Mouse (Mus musculus): Measurements from ENCODE around the gene Stpg4. TPM values are rescaled to one million over a fixed set of nuclear protein-coding genes. Genes with fewer than 3 reads are reported as not detected.

The Stpg4 gene
- polyA plus RNA-seq, 1 experiment: not detected

DNA sequence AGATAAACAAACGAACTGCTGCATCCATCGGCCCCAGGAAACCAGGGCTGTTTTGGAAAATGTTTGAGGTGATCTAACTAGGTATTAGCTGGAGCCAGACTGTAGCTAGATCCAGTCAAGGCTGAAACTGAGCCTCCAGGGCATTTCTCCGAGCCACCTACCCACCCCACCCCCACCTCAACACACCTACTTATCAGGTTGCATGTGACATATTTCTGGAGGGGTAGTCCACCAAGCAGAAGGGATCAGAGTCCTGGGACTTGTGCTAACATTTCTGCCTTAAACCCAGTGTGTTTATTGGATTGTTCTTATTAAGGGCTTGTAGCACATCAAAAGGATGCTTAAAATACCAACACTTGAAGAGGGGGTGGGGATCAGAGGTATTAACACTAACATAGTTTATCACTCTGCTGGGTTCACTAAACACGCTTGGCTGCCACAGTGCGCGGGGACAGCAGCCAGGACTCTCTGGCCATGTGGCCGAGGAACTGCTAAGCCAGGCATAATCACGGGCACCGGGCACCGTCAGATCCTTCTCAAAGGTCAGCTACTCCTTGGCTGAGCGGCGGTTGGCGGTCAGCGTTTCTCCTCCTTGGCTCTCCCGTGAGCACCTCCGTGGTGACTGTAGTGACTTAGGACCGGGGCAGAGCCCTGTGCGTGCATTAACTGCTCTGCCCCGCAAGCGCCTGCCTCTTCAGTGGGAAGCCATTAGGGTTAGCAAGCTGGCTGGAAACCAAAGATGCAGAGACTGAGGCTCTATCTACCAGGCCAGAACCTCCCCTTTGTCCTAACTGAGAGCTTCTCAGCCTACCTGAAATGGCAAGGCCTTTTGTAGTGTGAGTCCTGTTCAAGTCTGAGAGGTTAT, 76.1 kb downstream of the Stpg4 start:
- Histone ChIP-seq H3K4me3 (replicated peaks) (no peak overlapping the region), H3K36me3 (ENCODE audit: control insufficient read depth) (peaks cover 63% of the 10 kb centered on the region), H3K9me3 (ENCODE audit: control insufficient read depth, low read length) (no peaks in the 10 kb centered on the region), H3K27me3 (ENCODE audit: control insufficient read depth) (no peaks in the 10 kb centered on the region), H3K4me1 (ENCODE audit: control insufficient read depth) (peaks cover 4% of the 10 kb centered on the region; the same call in 1 of the 2 replicates)
- TF ChIP-seq GATA1 (IDR thresholded peaks at IDR 0.05; ENCODE audit: low read length): no peak
- TF ChIP-seq TAL1 (IDR thresholded peaks at IDR 0.05; ENCODE audit: low read length): no peak

DNA sequence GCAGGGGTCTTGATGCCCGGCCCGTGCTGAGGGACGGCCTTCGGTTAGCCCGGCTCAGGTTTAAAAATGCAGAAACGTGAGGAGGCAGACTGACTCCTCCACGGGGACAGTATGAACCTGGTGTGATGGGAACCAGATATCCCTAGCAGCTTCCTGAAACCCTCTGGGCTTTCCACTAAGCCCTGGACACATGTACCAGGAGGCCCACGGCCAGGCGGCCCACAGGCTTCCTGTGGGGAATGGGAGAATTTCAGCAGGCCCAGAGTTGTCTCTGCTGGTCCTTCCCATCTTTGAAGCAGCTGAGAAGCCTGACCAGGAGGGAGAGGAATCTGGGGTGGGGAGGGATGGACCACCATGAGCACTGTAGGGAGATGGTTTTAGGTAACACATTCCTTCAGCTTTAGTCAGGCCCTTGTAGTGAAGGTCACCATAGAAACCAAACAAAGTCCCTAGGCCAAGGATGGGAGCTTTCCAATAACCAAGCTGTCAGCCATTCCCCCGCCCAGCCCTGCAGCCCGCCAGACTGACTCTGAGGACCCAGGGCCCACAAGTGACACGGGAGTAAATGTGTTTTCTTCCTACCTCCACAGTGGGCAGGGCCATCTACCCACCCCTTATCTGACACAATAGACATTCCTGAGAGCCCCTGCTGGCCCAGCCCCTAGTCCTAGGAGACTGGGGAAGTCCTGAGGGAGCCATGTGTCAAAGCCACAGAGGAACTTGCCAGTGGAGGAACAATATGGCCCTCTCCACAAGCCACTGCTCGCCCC, 76.9 kb downstream of the Stpg4 start:
- Histone ChIP-seq H3K4me3 (replicated peaks) (no peak overlapping the region), H3K27me3 (ENCODE audit: control insufficient read depth) (no peaks in the 10 kb centered on the region), H3K4me1 (ENCODE audit: control insufficient read depth) (peaks cover 4% of the 10 kb centered on the region; the same call in 1 of the 2 replicates), H3K9me3 (ENCODE audit: control insufficient read depth, low read length) (no peaks in the 10 kb centered on the region), H3K36me3 (ENCODE audit: control insufficient read depth) (peaks cover 61% of the 10 kb centered on the region)
- TF ChIP-seq GATA1 (IDR thresholded peaks at IDR 0.05; ENCODE audit: low read length): no peak
- TF ChIP-seq TAL1 (IDR thresholded peaks at IDR 0.05; ENCODE audit: low read length): no peak

DNA sequence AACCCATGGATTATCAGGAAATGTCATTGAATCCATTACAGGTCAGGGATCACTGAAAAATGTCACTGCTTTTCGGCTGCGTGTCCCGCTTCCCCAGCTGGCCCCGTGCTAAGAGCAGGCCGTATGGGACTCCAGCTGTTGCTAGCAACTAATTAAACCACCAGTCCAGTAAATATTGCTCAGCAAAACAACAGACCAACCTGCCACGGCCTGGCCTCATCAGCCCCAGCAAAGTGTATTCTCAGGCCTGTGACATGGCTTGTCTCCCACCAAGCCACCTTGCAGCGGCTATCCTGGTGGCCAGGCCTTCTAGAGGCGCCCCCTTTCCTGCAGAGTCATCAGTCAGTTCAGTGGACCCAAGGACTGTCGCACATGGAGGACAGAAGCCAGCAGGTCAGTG, 78.0 kb downstream of the Stpg4 start:
- H3K36me3 ChIP-seq (ENCODE audit: control insufficient read depth): peaks cover 61% of the 10 kb centered on the region
- H3K4me3 ChIP-seq (replicated peaks): no peak overlapping the region
- no peaks in the 10 kb centered on the region for H3K9me3 ChIP-seq (ENCODE audit: control insufficient read depth, low read length)
- TF ChIP-seq GATA1 (IDR thresholded peaks at IDR 0.05; ENCODE audit: low read length) (no peak), TAL1 (IDR thresholded peaks at IDR 0.05; ENCODE audit: low read length) (no peak)
- no peaks in the 10 kb centered on the region for H3K27me3 ChIP-seq (ENCODE audit: control insufficient read depth)
- H3K4me1 ChIP-seq (ENCODE audit: control insufficient read depth): peaks cover 2% of the 10 kb centered on the region; the same call in 1 of the 2 replicates

DNA sequence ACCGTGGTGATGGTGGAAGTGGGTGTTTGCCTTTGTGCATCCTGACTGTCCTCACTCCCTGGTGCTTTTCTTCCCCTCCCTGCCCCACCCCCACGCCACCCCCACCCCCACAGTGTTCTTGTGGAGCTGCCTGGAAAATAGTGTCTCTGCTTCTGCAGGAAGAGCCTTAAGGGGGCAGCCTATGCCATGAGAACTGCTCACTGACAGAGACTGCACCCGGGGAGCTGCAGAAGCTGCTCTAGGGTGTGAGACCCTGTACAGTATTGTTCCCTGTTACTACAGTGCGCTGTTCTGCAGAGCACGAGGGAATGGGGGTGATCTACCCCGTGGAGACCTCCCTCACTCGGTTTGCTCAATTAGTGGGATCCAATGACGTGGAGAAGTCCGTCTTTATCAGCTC, 78.5 kb downstream of the Stpg4 start:
- TF ChIP-seq GATA1 (IDR thresholded peaks at IDR 0.05; ENCODE audit: low read length) (no peak), TAL1 (IDR thresholded peaks at IDR 0.05; ENCODE audit: low read length) (no peak)
- no peaks in the 10 kb centered on the region for H3K9me3 ChIP-seq (ENCODE audit: control insufficient read depth, low read length)
- H3K4me1 ChIP-seq (ENCODE audit: control insufficient read depth): peaks cover 2% of the 10 kb centered on the region; the same call in 1 of the 2 replicates
- peaks cover 59% of the 10 kb centered on the region for H3K36me3 ChIP-seq (ENCODE audit: control insufficient read depth)
- H3K27me3 ChIP-seq (ENCODE audit: control insufficient read depth): no peaks in the 10 kb centered on the region
- no peak overlapping the region for H3K4me3 ChIP-seq (replicated peaks)

DNA sequence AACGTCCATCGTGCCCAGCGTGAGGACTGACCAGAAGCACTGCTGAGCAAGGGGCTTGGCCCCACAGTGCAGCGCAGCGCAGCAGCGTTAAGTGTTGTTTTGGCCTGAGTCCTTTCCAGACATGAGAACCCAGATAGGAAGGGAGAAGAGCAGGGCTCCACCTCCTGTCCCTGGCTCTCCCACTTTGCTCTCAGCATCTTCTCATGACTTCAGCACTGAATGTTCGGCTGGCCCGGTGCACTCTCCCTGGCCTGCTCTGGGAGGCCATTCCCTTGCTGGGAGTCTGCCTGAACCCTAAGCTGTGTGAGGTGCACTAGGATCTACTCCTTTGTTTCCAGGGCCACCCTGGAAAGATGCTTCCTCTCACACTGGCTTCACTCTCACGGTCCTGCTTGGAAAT, 79.2 kb downstream of the Stpg4 start:
- H3K4me1 ChIP-seq (ENCODE audit: control insufficient read depth): peaks cover 2% of the 10 kb centered on the region; the same call in 1 of the 2 replicates
- TF ChIP-seq TAL1 (IDR thresholded peaks at IDR 0.05; ENCODE audit: low read length): no peak
- TF ChIP-seq GATA1 (IDR thresholded peaks at IDR 0.05; ENCODE audit: low read length): no peak
- H3K9me3 ChIP-seq (ENCODE audit: control insufficient read depth, low read length): no peaks in the 10 kb centered on the region
- peaks cover 56% of the 10 kb centered on the region for H3K36me3 ChIP-seq (ENCODE audit: control insufficient read depth)
- no peak overlapping the region for H3K4me3 ChIP-seq (replicated peaks)
- no peaks in the 10 kb centered on the region for H3K27me3 ChIP-seq (ENCODE audit: control insufficient read depth)

DNA sequence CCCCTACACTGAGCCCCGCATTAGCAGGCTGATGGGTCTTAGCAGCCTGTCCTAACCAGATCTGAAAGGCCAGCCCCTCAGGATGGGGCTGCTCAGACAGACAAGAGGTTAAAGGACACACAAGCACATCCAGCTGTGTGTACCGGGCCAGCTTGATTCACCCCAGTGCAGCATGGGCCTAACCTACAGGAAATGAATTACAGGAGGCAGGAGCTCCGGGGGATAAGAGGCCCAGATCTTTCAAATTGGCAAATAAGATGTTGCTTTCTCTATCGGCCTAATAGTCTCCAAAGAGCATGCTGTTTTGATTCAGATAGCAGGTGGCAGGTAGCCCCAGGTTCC, 82.3 kb downstream of the Stpg4 start:
- Histone ChIP-seq H3K27me3 (ENCODE audit: control insufficient read depth) (no peaks in the 10 kb centered on the region), H3K36me3 (ENCODE audit: control insufficient read depth) (peaks cover 74% of the 10 kb centered on the region), H3K9me3 (ENCODE audit: control insufficient read depth, low read length) (no peaks in the 10 kb centered on the region), H3K4me3 (replicated peaks) (no peak overlapping the region), H3K4me1 (ENCODE audit: control insufficient read depth) (no peaks in the 10 kb centered on the region)
- TF ChIP-seq GATA1 (IDR thresholded peaks at IDR 0.05; ENCODE audit: low read length): no peak
- TF ChIP-seq TAL1 (IDR thresholded peaks at IDR 0.05; ENCODE audit: low read length): no peak

DNA sequence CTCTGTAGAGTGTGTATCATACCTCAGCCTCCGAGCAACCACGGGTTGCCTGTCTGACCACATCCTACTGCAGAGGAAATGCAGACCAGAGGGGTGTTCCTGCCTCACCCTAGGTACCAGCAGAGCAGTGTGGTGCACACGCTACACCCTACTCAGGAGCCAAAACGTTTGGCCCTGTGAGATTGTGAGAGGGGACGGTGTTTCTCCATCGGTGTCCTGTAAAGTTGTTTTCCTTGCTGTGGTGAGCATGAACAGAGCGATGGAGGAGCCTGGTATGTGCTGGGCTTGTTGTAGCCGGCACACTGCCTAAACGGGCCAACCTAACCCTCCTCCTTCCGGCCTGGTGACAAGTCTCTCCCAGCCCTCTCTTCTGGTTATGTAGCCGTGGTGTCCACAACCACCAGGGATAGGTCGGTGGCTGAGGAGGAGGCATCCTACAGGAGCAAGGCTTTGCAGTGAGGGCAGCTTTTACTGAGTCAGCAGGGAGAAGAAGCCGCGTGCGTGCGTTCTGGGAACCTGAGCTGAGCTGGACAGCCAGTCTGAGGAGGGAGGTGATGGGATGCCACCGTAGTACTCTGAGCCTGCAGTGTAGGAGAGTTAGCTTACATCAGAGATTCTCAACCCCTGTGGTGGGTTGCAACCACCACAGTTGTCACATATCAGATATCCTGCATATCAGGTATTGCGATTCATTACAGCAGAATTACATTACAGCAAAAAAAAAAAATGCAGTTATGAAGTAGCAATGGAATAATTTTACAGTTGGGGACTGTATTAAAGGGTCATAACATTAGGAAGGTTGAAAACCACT, 82.9 kb downstream of the Stpg4 start:
- H3K4me1 ChIP-seq (ENCODE audit: control insufficient read depth): no peaks in the 10 kb centered on the region
- no peaks in the 10 kb centered on the region for H3K27me3 ChIP-seq (ENCODE audit: control insufficient read depth)
- H3K36me3 ChIP-seq (ENCODE audit: control insufficient read depth): peaks cover 74% of the 10 kb centered on the region
- no peak overlapping the region for H3K4me3 ChIP-seq (replicated peaks)
- H3K9me3 ChIP-seq (ENCODE audit: control insufficient read depth, low read length): no peaks in the 10 kb centered on the region
- TF ChIP-seq TAL1 (IDR thresholded peaks at IDR 0.05; ENCODE audit: low read length) (no peak), GATA1 (IDR thresholded peaks at IDR 0.05; ENCODE audit: low read length) (no peak)

DNA sequence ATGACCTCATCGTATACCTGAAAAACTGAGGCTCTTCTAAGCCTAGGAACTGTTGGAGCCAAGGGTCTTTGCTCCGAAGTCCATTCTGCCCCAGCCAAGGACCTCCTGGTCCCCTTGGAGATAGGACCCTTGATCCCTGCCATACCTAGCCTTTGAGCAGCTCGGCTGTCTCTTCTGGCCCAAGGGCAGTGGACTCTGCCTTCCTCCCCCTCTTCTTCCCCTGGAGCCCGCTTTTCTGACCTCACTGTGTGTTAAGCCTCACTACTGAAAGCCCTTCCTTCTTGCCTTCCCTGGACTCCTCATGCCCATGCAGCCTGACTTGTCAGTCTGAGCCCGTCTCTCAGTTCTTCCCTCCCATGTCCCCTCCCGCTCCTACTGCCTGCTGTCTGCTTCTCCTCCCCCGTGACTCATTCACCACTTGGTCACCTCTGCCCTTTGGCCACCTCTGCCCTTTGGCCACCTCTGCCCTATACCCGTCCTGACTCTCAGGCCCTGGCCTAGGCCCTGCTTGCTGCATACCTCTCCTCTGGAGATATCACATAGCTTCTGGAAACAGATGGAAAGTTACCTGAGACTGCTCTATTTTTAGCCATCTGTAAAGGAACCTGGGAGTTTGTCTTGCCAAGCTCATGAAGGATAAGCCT, 84.4 kb downstream of the Stpg4 start:
- peaks cover 79% of the 10 kb centered on the region for H3K36me3 ChIP-seq (ENCODE audit: control insufficient read depth)
- no peak overlapping the region for H3K4me3 ChIP-seq (replicated peaks)
- H3K27me3 ChIP-seq (ENCODE audit: control insufficient read depth): no peaks in the 10 kb centered on the region
- H3K4me1 ChIP-seq (ENCODE audit: control insufficient read depth): no peaks in the 10 kb centered on the region
- TF ChIP-seq GATA1 (IDR thresholded peaks at IDR 0.05; ENCODE audit: low read length): no peak
- no peak for TF ChIP-seq TAL1 (IDR thresholded peaks at IDR 0.05; ENCODE audit: low read length)
- no peaks in the 10 kb centered on the region for H3K9me3 ChIP-seq (ENCODE audit: control insufficient read depth, low read length)

Other genes with a start within 250 kb of the Stpg4 start
- gene Mcfd2, start 161.8 kb downstream of the Stpg4 start, polyA plus RNA-seq (2012): 0.09 and 0.13 TPM in 2 replicates
- gene Ttc7, start 144.9 kb downstream of the Stpg4 start, polyA plus RNA-seq (2012): 2.6 and 2.7 TPM in 2 replicates
- gene Calm2, start 19.2 kb upstream of the Stpg4 start, polyA plus RNA-seq (2012): 2.3 and 3.2 TPM in 2 replicates
- gene Epcam, start 208.2 kb upstream of the Stpg4 start, polyA plus RNA-seq (2012): not detected in 2 replicates
- gene Msh2, start 244.6 kb upstream of the Stpg4 start, polyA plus RNA-seq (2012): 0.43 and 0.57 TPM in 2 replicates